Mouse (Mus musculus): ENCODE measurements around the gene Dolpp1.

DNA sequence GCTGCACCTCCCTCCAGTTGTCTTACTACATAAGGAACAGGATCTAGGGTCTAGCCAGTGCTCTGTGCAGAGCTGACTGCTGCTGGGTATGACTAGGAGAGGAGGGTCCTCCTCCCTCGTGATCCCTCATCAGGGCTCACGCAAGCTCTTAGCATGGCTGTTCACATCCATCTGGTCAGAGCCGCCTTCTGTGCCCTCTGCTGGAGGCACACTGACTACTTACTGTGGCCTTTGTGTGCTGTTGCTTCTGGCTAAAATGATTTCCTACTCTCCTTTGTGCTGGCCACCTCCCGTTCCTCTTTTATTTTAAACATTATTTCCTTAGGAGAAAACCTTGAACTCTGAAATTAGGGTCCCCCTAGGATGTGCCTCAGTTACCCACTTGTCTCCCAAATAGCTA, 44.8 kb downstream of the Dolpp1 start:
- TF ChIP-seq CTCF (IDR thresholded peaks at IDR 0.05; ENCODE audit: extremely low read depth, insufficient read length, insufficient replicate concordance, low read depth, low read length): no peak
- TF ChIP-seq POLR2A (IDR thresholded peaks at IDR 0.05; ENCODE audit: low read depth, low read length): no peak

Data from small intestine, adult 2 months (tissue).